Mouse (Mus musculus): ENCODE measurements around the gene Ubap1l.

DNA sequence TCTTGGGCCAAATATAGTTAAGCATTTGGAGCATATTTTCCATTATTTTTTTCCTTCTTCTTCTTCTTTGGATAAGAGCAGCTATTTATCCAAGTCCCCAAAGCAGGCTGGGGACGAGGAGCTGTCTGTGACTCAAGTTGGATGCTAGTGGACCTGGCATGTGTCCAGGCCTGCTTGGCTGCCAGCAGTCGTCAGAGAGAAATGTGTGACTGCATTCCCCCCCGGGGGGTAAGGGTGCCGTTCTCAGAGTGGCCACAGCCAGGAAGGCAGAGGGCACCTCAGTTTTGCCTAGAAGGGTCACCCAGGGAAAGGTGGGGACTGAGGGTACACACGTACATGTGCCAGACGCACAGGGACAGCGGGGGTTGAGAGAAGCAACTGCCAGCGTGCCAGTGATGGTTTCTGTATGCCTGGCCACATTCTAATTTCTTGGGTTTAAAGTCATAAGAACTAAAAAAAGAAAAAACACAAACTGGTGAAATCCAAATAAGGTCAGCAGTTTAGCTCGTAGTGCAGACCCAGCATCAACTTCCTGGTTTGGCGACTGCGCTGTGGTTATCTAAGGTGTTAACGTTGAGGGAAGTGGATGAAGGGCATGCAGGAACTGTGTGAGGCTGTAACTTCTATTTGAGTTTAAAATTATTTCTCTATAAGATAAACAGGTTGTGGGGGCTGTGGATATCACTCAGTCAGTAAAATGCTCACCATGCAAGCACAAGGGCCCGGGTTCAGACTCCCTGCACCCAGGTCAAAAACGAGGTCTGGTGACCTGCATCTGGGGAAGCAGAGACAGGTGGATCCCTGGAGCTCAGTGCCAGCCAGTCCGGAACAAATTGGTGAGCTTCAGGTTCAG is 43.7 kb downstream of the Ubap1l start:
- TF ChIP-seq CTCF (conservative IDR thresholded peaks at IDR 0.05; ENCODE audit: insufficient read depth, insufficient read length, low read depth, low read length), result no peak
- TF ChIP-seq POLR2A (IDR thresholded peaks at IDR 0.05; ENCODE audit: low read depth, low read length), result no peak
